Mouse (Mus musculus) cerebellum, postnatal 36 days (tissue): ENCODE data around the gene Phf14.
"Not testable (repeated sequence)": the region's sequence is repeated elsewhere in the genome, so short reads cannot be mapped to it uniquely, and the experiment has no call there.

Experiments
- DNase-seq, 2 experiments: peaks; one replicate each; pipeline ENCODE4 v3.0.0; 2021 to 2022; ENCODE audit warnings: mixed read lengths in 2 of 2

Phf14 gene

DNA sequence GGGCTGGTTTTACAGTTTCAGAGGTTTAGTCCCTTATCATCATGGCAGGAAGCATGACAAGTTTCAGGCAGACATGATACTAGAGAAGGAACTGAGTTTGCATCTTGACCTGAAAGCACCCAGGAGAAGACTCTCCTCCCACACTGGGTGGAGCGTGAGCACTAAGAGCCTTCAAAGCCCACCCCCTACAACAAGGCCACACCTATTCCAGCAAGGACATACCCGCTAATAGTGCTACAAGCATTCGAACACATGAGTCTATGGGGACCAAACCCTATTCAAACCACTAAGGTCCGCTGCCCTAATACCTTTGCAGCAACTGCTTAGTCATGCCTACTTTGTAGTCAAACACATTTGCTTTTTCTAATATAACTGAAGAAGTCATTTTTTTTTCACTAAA, 189.5 kb downstream of the Phf14 start:
- DNase-seq: no peak

DNA sequence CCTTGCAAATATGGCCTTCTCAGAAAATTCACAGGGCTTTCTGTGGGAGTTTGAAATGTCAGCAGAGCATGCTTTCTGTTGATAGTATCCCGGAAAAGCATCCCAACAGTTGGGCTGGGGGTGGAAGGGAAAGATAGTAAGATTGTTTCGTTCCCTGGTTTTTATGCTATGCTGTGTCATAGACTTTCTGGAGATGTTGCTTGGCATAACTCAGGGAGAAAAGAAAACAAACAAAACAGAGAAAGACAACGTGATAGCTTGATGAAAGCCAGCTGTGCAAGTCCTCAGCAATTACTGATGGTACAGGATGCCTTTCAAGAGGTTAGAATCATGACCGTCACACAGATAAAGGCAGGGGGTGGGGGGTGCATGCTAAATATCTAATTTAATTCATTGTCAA, 197.5 kb downstream of the Phf14 start:
- DNase-seq: no peak

DNA sequence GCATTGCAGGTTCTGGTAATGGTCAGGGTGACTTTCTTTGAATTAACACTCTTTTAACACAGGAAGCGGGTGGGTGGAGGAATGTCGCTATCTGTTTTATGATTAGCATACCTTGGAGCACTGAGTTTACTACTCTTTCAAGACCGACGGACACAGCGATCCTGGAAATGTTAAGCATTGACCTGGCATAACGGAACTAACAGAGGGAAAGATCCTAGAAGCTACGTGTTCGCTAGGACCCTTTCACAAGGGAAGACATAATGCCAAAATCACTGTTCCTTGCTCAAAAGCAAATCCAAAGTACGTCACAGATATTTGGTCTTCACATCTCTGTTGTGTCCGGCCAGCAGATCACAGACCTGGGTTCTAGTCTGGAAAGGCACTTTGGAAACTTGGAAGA, 199.7 kb downstream of the Phf14 start:
- DNase-seq: no peak

DNA sequence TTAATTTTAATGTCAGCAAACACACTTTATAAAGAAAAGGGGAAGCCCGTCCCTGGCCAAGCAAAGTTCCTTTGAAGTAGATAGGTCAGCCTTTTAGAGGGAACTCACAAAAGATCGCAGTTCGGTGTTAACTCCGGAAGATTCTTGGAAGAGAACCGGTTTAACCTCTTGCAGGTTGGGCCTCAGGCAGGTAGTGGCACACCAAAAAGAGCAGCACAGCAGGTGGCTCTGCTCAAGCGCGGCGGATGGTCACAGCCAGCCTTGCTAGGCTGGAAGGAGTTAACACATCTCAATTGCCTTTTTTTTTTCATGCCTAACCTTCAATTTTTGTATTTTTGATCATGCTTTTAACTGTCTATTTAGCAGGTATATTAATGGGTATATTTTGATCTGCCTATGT, 200.2 kb downstream of the Phf14 start:
- no peak for DNase-seq

DNA sequence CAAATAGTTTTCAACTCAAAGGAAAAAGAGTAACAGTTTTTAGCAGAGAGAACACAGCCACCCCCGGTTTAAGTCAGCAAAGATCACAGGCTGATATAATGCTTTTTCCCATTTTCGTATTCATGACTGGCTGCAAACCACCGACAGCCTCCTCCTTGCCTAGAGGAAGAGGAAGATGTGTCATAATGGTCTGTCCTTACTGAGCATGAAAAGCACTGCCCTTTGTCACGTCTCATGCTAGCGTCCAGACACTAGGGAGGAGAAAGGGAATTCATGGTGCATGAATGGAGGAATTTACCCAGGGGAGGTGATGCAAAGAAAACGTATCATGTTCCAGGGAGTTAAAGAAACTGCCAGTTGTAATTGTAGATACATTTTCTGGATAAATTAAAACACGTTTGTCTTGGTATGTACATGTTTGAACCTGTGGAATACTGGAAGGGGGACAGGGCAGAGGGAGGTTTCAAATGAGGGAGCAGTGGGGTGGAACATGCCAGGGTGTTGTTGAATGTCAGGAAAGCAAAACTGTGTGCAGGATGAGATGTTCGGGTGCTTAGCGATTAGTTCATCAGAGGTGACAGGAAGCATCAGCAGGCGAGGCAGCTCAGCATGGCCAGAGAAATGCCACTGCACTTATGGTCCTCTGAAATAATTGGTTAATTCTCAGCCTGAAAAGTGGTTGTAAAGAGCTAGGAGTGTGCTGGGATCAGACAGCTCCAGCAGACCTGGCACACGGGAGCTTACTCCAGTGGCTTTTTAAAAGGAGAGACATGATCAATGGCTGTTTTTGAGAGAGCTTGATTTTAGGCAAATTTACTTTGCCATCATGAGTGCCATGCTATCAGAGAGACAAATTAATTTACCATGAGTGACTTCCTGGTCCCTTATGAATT, 209.6 kb downstream of the Phf14 start:
- DNase-seq: no peak

DNA sequence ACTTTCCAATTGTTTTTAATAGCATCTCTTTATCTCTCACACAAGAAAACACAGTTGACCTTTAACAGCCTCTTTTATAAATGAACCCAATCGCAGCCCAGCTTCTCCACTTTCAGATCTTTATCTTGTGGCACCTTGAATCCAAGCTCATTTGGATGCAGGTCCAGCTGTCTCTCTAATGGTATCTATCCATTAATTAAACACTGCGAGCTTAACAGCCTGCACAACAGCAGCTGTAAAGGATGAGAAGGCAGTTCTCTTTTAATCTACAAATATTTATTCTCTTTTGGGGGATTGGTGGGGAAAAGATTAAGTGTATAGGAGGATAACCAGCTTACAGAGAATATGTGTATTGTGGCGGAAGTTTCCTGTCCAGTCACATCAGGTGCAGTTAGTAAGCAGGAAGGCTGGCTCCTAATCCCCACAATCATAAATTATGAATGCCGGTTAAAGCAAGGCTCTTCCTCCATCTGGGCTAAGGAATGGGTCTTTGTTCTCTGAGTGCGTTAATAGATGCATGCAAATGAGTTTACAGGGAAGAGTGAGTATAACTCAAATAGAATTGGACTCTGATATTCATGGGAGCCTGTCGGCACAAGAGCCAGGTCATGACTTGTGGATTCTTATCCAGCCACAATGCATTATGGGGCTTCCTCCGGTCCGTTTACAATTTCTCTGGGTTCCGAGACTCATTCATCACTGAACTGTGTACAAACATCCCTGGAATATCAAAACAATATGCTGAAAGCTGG, 210.4 kb downstream of the Phf14 start:
- no peak for DNase-seq

DNA sequence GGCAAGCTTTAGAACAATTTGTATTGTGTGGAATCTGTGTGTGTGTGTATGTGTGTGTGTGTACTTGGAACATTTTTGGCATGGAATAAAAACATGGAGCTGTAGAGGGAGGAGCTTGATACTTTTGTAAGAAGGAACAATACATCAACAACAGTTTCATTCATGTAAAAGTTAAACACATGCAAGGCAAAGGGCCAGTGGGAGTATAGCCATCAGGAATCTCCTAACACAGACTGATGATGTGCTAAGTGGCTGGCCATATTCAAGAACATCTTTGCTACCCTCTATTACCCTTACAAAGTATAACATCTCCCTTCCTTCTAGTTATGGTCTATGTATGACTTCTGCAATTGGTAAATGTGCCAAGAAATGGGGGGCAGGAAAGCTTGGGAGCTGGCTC, 215.2 kb downstream of the Phf14 start:
- no peak for DNase-seq

DNA sequence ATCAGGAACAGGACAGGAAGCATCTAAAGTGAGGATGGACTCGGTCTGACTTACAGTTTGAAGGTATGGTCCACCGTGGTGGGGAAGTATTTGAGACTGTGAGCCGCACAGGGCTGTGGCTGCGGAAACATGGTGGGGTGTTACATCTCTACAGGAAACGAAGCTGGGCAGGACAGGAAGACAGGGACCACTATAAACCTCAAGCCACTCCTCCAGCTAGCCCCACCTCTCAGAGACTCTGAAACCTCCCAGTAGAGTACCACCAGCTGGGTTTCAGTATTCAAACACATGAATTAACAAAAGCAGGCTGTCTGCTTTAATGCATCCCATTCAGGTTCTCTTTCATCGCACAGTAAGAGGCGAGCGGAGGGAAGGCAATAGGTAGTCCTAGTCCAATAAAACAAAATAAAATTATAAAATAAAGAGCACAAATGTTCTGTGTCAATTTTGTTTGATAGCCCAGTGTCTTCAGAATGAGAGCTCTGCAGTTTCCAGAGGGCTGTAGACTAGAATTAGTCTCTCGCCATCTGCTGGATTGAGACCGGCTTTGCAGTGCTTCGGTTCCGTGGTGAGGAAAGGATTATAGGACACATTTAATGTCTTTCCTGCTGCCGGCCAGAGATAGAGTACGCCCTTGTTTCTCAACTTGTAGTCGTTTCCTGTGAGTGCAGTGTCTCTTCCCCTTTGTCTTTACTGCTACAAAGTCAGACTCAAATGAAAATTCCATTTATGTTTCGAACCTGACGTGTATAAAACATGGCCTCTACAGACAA, 217.6 kb downstream of the Phf14 start:
- peak; percentile 50 to 55 for DNase-seq

DNA sequence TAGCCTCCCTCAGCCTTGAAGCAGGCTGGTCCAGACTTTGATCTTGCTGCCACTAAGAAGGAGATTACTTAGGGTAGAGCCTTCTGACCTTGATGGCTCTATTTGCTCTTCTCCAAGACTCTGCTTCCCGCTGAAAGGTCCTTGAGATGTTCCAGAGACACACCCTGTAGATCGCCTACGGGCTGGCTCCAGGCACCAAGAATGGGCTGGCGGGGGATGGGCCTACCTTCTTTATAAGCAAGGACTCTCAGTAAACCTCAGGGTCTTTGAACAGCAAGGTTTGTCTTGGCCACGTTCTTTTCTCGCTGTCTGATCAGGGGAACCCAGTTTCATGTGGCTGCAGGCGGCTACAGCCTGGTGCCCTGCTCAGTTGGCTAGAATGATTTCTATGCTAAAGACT, 219.0 kb downstream of the Phf14 start:
- DNase-seq: not testable (repeated sequence)

DNA sequence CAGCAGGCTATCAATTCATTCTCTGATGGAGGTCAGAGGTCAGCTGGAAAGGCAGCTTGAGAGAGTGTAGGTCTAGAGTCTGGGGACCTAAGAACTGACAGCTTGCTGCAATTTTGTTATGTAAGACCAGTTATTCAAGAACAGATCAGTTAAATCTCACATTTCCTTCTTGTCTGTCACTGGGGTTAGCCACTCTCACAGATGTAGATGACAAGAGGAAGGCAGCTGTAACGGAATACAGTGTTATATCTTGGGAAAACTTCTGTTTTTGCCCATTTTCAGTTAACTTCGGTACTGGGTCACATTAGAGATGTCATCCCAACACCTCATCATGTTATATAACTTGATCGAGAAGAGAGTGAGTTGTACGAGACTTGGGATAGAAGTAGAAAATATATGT, 219.7 kb downstream of the Phf14 start:
- no peak for DNase-seq
